Mouse (Mus musculus) sigmoid colon, adult 10 weeks (tissue): Measurements from ENCODE around the gene 1700029H14Rik. TPM values are rescaled to one million over a fixed set of nuclear protein-coding genes. Genes with fewer than 3 reads are reported as not detected.

Experiments
- polyA plus RNA-seq: library from polyadenylated mRNA; stranded (reverse); fragments of 350-450 nt; fragmentation: Illumina TruSeq; extraction: RNeasy Lipid Tissue Mini Kit (QIAGEN cat#74804); gene quantifications from one replicate; pipeline ENCODE4 v1.2.3, GENCODE M21; 2014; ENCODE audit warnings: low read depth, low replicate concordance

The 1700029H14Rik gene
- polyA plus RNA-seq = not detected

GRCm38 (mm10) chr8:13562118-13562517 lies at the start of gene 1700029H14Rik:
TSS of gene 1700029H14Rik (minus strand) at chr8:13562461.

Other genes starting within 250 kb of the 1700029H14Rik start
- 42.5 TPM for gene Tfdp1, start 223.7 kb downstream of the 1700029H14Rik start, polyA plus RNA-seq
- gene Atp4b, start 165.6 kb downstream of the 1700029H14Rik start, polyA plus RNA-seq = not detected
- gene Grk1, start 157.4 kb downstream of the 1700029H14Rik start, polyA plus RNA-seq = not detected
- not detected for gene Tmem255b, start 127.3 kb downstream of the 1700029H14Rik start, polyA plus RNA-seq
- 19.8 TPM for gene Gas6, start 68.0 kb downstream of the 1700029H14Rik start, polyA plus RNA-seq
- 12.5 TPM for gene Rasa3, start 115.1 kb upstream of the 1700029H14Rik start, polyA plus RNA-seq
- gene Cfap97d2, start 143.4 kb upstream of the 1700029H14Rik start, polyA plus RNA-seq = not detected
- gene Cdc16, start 195.2 kb upstream of the 1700029H14Rik start, polyA plus RNA-seq = 62.4 TPM
- 18.2 TPM for gene Upf3a, start 223.2 kb upstream of the 1700029H14Rik start, polyA plus RNA-seq